Comparison of ENCODE assay signal across 22 mouse cellular contexts in genomic region chr2:32412742-32413531, GRCm38 (mm10). TPM values are rescaled to one million over a fixed set of nuclear protein-coding genes. Genes with fewer than 3 reads are reported as not detected.
DNase-seq lines count a peak whose midpoint lies in the region; ATAC-seq and TF ChIP-seq lines count a peak whose summit lies in the region.
"Had no signal": no experiment of that assay in that cellular context is flagged by ENCODE, and none has a peak within 500 bp of the region (broad histone marks: within the 10 kb centered on the region; RNA-seq: fewer than 3 reads in every experiment).

No protein-coding gene starts in this region.

- ATAC-seq in intestine, postnatal 0 days, result no peak
- ATAC-seq in intestine, embryonic 15.5 days, result no peak
- peak; percentile 24 for ATAC-seq in liver, postnatal 0 days
- no peak for ATAC-seq in liver, embryonic 12.5 days
- ATAC-seq: CD4-positive, CD25-positive, alpha-beta regulatory T cell, adult 4 months; forebrain, embryonic 13.5 days; forebrain, postnatal 0 days; hindbrain, embryonic 16.5 days had no signal

- no peaks in the 10 kb centered on the region for H3K9me3 ChIP-seq in intestine, postnatal 0 days (ENCODE audit: control insufficient read depth)
- H3K9me3 ChIP-seq in intestine, embryonic 15.5 days, result no peaks in the 10 kb centered on the region
- H3K9me3 ChIP-seq in liver, postnatal 0 days (ENCODE audit: low read length), result no peaks in the 10 kb centered on the region
- no peaks in the 10 kb centered on the region for H3K9me3 ChIP-seq in liver, embryonic 12.5 days (replicated peaks)
- H3K9me3 ChIP-seq: embryonic facial prominence, embryonic 10.5 days; forebrain, embryonic 13.5 days; heart, embryonic 10.5 days; hindbrain, embryonic 12.5 days had no signal

- TF ChIP-seq EP300 in liver, postnatal 0 days (IDR thresholded peaks at IDR 0.05; ENCODE audit: low read depth), result no peak

- no peak for TF ChIP-seq CTCF in intestine, postnatal 0 days (IDR thresholded peaks at IDR 0.05; ENCODE audit: low read depth)
- TF ChIP-seq CTCF in liver, postnatal 0 days (IDR thresholded peaks at IDR 0.05; ENCODE audit: low read depth), result no peak

- no peaks in the 10 kb centered on the region for H3K27me3 ChIP-seq in intestine, postnatal 0 days (replicated peaks; ENCODE audit: control insufficient read depth, insufficient read depth, low read length)
- H3K27me3 ChIP-seq in intestine, embryonic 15.5 days (replicated peaks), result no peaks in the 10 kb centered on the region
- H3K27me3 ChIP-seq in liver, postnatal 0 days (ENCODE audit: insufficient read depth, low read length), result no peaks in the 10 kb centered on the region
- H3K27me3 ChIP-seq in liver, embryonic 12.5 days (replicated peaks), result no peaks in the 10 kb centered on the region
- H3K27me3 ChIP-seq: forebrain, embryonic 13.5 days; hindbrain, embryonic 12.5 days had no signal

- H3K27ac ChIP-seq in intestine, postnatal 0 days (ENCODE audit: low read depth, low read length), result no peak overlapping the region
- H3K27ac ChIP-seq in intestine, embryonic 15.5 days, result no peak overlapping the region
- peak overlapping the region; percentile 12; the same call in 1 of the 2 replicates for H3K27ac ChIP-seq in liver, postnatal 0 days (ENCODE audit: low read depth)
- H3K27ac ChIP-seq in liver, embryonic 12.5 days, result no peak overlapping the region
- H3K27ac ChIP-seq: forebrain, embryonic 13.5 days; heart, embryonic 10.5 days; hindbrain, embryonic 12.5 days had no signal

- DNase-seq in adrenal gland, postnatal 10 days, result peak; percentile 10
- no peak for DNase-seq in adrenal gland, postnatal 4 days (ENCODE audit: low spot score in 2 of 2)
- DNase-seq in liver, postnatal 0 days, result no peak
- no peak for DNase-seq in frontal cortex, postnatal 10 days (ENCODE audit: low spot score in 2 of 2)
- DNase-seq: adrenal gland, postnatal 14 days; B cell, adult 2 months; cerebellum, adult 2 months; cerebellum, postnatal 10 days; forebrain, postnatal 0 days; heart, adult 18-20 months; heart, postnatal 10 days; heart, postnatal 4 days had no signal

- no peak overlapping the region for H3K4me2 ChIP-seq in intestine, postnatal 0 days (replicated peaks; ENCODE audit: low read depth)
- no peak overlapping the region for H3K4me2 ChIP-seq in intestine, embryonic 15.5 days (replicated peaks)
- no peak overlapping the region for H3K4me2 ChIP-seq in liver, postnatal 0 days (ENCODE audit: low read depth, low read length)
- H3K4me2 ChIP-seq in liver, embryonic 12.5 days, result no peak overlapping the region
- H3K4me2 ChIP-seq: forebrain, embryonic 13.5 days; hindbrain, embryonic 12.5 days had no signal

- peaks cover 42% of the 10 kb centered on the region for H3K36me3 ChIP-seq in intestine, postnatal 0 days (ENCODE audit: control insufficient read depth, insufficient read depth)
- peaks cover 33% of the 10 kb centered on the region for H3K36me3 ChIP-seq in intestine, embryonic 15.5 days
- H3K36me3 ChIP-seq in liver, postnatal 0 days (replicated peaks; ENCODE audit: insufficient read depth, low read length), result peaks cover 40% of the 10 kb centered on the region
- peaks cover 44% of the 10 kb centered on the region for H3K36me3 ChIP-seq in liver, embryonic 12.5 days

- 0 out of 2 replicates have a peak, but pooled peaks cover 3% of the 10 kb centered on the region for H3K4me1 ChIP-seq in intestine, postnatal 0 days (replicated peaks; ENCODE audit: control insufficient read depth, insufficient read depth, low read length)
- 0 out of 2 replicates have a peak, but pooled peaks cover 5% of the 10 kb centered on the region for H3K4me1 ChIP-seq in intestine, embryonic 15.5 days (replicated peaks)
- H3K4me1 ChIP-seq in liver, postnatal 0 days (ENCODE audit: insufficient read depth), result no peaks in the 10 kb centered on the region; the same call in 1 of the 2 replicates
- H3K4me1 ChIP-seq in liver, embryonic 12.5 days, result peaks cover 11% of the 10 kb centered on the region; the same call in 1 of the 2 replicates
- H3K4me1 ChIP-seq: forebrain, embryonic 13.5 days; hindbrain, embryonic 12.5 days had no signal

- H3K9ac ChIP-seq in intestine, postnatal 0 days (ENCODE audit: low read depth, low read length), result peak overlapping the region; percentile 3; the same call in 1 of the 2 replicates
- no peak overlapping the region for H3K9ac ChIP-seq in intestine, embryonic 15.5 days
- H3K9ac ChIP-seq in liver, postnatal 0 days (replicated peaks), result no peak overlapping the region
- no peak overlapping the region for H3K9ac ChIP-seq in liver, embryonic 12.5 days
- H3K9ac ChIP-seq: forebrain, embryonic 13.5 days; forebrain, postnatal 0 days; hindbrain, embryonic 12.5 days had no signal

- no peak overlapping the region for H3K4me3 ChIP-seq in intestine, postnatal 0 days (ENCODE audit: low read depth, low read length)
- H3K4me3 ChIP-seq in intestine, embryonic 15.5 days (replicated peaks), result no peak overlapping the region
- H3K4me3 ChIP-seq in liver, postnatal 0 days (ENCODE audit: low read depth, low read length), result no peak overlapping the region
- H3K4me3 ChIP-seq in liver, embryonic 12.5 days, result no peak overlapping the region
- H3K4me3 ChIP-seq: embryonic facial prominence, embryonic 10.5 days; forebrain, embryonic 13.5 days; heart, embryonic 10.5 days; hindbrain, embryonic 12.5 days had no signal

- 74% methylated on average over 6 of the region's 6 CpGs for WGBS in intestine, postnatal 0 days
- WGBS in intestine, embryonic 15.5 days, result 84% methylated on average over 6 of the region's 6 CpGs
- 72% methylated on average over 6 of the region's 6 CpGs for WGBS in liver, postnatal 0 days (ENCODE audit: insufficient replicate concordance)
- 66% methylated on average over 6 of the region's 6 CpGs for WGBS in liver, embryonic 12.5 days (ENCODE audit: insufficient replicate concordance)

RNA-seq across cellular contexts. Expression of gene Ptges2, which starts 17.2 kb away (rescaled TPM):
- 10 to 100 TPM; 91.7 to 98.5 TPM for total RNA-seq in adrenal gland, postnatal 10 days (2021)
- total RNA-seq in adrenal gland, postnatal 4 days (2021), result 10 to 100 TPM; 49.2 to 60.7 TPM
- 47.3 and 49.4 TPM in 2 replicates for polyA plus RNA-seq in intestine, postnatal 0 days (2015; fragmentation: Nextera tagmentation; extraction: Ambion mirVana)
- polyA plus RNA-seq in intestine, embryonic 15.5 days (2015; fragmentation: Nextera tagmentation; extraction: Ambion mirVana), result 43.5 and 48.2 TPM in 2 replicates
- 13.8 and 15.7 TPM in 2 replicates for polyA plus RNA-seq in liver, postnatal 0 days (2015; fragmentation: Nextera tagmentation; extraction: Ambion mirVana)
- 19.3 and 21.1 TPM in 2 replicates for polyA plus RNA-seq in liver, embryonic 12.5 days (2016; fragmentation: Nextera tagmentation; extraction: Ambion mirVana)

RNA-seq across cellular contexts. Expression of gene Lcn2, which starts 24.9 kb away (rescaled TPM):
- 10 to 100 TPM; 12.0 to 21.8 TPM for total RNA-seq in adrenal gland, postnatal 10 days (2021)
- 10 to 100 TPM; 11.5 to 33.6 TPM for total RNA-seq in adrenal gland, postnatal 4 days (2021)
- 4.8 and 5.4 TPM in 2 replicates for polyA plus RNA-seq in intestine, postnatal 0 days (2015; fragmentation: Nextera tagmentation; extraction: Ambion mirVana)
- polyA plus RNA-seq in intestine, embryonic 15.5 days (2015; fragmentation: Nextera tagmentation; extraction: Ambion mirVana), result 1.8 and 4.7 TPM in 2 replicates
- polyA plus RNA-seq in liver, postnatal 0 days (2015; fragmentation: Nextera tagmentation; extraction: Ambion mirVana), result 411 and 419 TPM in 2 replicates
- polyA plus RNA-seq in liver, embryonic 12.5 days (2016; fragmentation: Nextera tagmentation; extraction: Ambion mirVana), result 15.2 and 17.7 TPM in 2 replicates
- total RNA-seq: G1E had no signal
- polyA plus RNA-seq: CD4-positive, CD25-positive, alpha-beta regulatory T cell, adult 4 months; embryonic facial prominence, embryonic 10.5 days; forebrain, embryonic 13.5 days; heart, embryonic 10.5 days had no signal

RNA-seq across cellular contexts. Expression of gene 1110008P14Rik, which starts 31.2 kb away (rescaled TPM):
- total RNA-seq in adrenal gland, postnatal 10 days (2021), result 100 to 1,000 TPM; 143 to 149 TPM
- 100 to 1,000 TPM in 1 of 2 experiments, 10 to 100 TPM in 1; 94.9 to 121 TPM for total RNA-seq in adrenal gland, postnatal 4 days (2021)
- polyA plus RNA-seq in intestine, postnatal 0 days (2015; fragmentation: Nextera tagmentation; extraction: Ambion mirVana), result 95.0 and 100 TPM in 2 replicates
- polyA plus RNA-seq in intestine, embryonic 15.5 days (2015; fragmentation: Nextera tagmentation; extraction: Ambion mirVana), result 38.6 and 42.5 TPM in 2 replicates
- polyA plus RNA-seq in liver, postnatal 0 days (2015; fragmentation: Nextera tagmentation; extraction: Ambion mirVana), result 30.1 and 32.2 TPM in 2 replicates
- polyA plus RNA-seq in liver, embryonic 12.5 days (2016; fragmentation: Nextera tagmentation; extraction: Ambion mirVana), result 36.2 and 40.6 TPM in 2 replicates

RNA-seq across cellular contexts. Expression of gene Naif1, which starts 37.3 kb away (rescaled TPM):
- total RNA-seq in adrenal gland, postnatal 10 days (2021), result 1 to 10 TPM; 3.6 to 3.7 TPM
- 1 to 10 TPM; 4.1 to 4.2 TPM for total RNA-seq in adrenal gland, postnatal 4 days (2021)
- polyA plus RNA-seq in intestine, postnatal 0 days (2015; fragmentation: Nextera tagmentation; extraction: Ambion mirVana), result 2.9 and 3.2 TPM in 2 replicates
- polyA plus RNA-seq in intestine, embryonic 15.5 days (2015; fragmentation: Nextera tagmentation; extraction: Ambion mirVana), result 4.7 and 5.0 TPM in 2 replicates
- 1.6 and 1.8 TPM in 2 replicates for polyA plus RNA-seq in liver, postnatal 0 days (2015; fragmentation: Nextera tagmentation; extraction: Ambion mirVana)
- polyA plus RNA-seq in liver, embryonic 12.5 days (2016; fragmentation: Nextera tagmentation; extraction: Ambion mirVana), result 2.9 and 3.2 TPM in 2 replicates

RNA-seq across cellular contexts. Expression of gene Slc25a25, which starts 38.3 kb away (rescaled TPM):
- total RNA-seq in adrenal gland, postnatal 10 days (2021), result 100 to 1,000 TPM in 1 of 2 experiments, 10 to 100 TPM in 1; 36.5 to 121 TPM
- 10 to 100 TPM; 28.0 to 33.7 TPM for total RNA-seq in adrenal gland, postnatal 4 days (2021)
- 45.1 and 52.6 TPM in 2 replicates for polyA plus RNA-seq in intestine, postnatal 0 days (2015; fragmentation: Nextera tagmentation; extraction: Ambion mirVana)
- polyA plus RNA-seq in intestine, embryonic 15.5 days (2015; fragmentation: Nextera tagmentation; extraction: Ambion mirVana), result 20.0 and 20.1 TPM in 2 replicates
- polyA plus RNA-seq in liver, postnatal 0 days (2015; fragmentation: Nextera tagmentation; extraction: Ambion mirVana), result 32.4 and 36.9 TPM in 2 replicates
- 11.4 and 11.9 TPM in 2 replicates for polyA plus RNA-seq in liver, embryonic 12.5 days (2016; fragmentation: Nextera tagmentation; extraction: Ambion mirVana)

Comparison
In these comparisons a context has a peak if more than half of its experiments do, and no peak if none do; other contexts are left out.
1. RNA of gene Lcn2, which starts 24.9 kb away (polyA plus RNA-seq): 411 to 419 TPM in liver, postnatal 0 days; 15.2 to 17.7 TPM in liver, embryonic 12.5 days, 4.8 to 5.4 TPM in intestine, postnatal 0 days and 1.8 to 4.7 TPM in intestine, embryonic 15.5 days; every median in the first group is over 10 times any median in the second.